Mouse (Mus musculus) intestine, postnatal 0 days (tissue): ENCODE measurements around the gene Aptx. TPM values are rescaled to one million over a fixed set of nuclear protein-coding genes. Genes with fewer than 3 reads are reported as not detected.

Experiments
- ATAC-seq: fragments of 200-750 bp; cut with Nextera tagmentation; 2 replicates; pipeline ENCODE4 v1.8.0; 2017; ENCODE audit warnings: mild to moderate bottlenecking, moderate TSS enrichment, moderate library complexity
- H3K27ac ChIP-seq: fragments of 300-500 bp; sonication (generic); 2 replicates; pipeline ENCODE4 v1.5.1; 2014; ENCODE audit warnings: mild to moderate bottlenecking, low read depth, low read length, moderate library complexity
- H3K27me3 ChIP-seq: fragments of 300-500 bp; sonication (generic); replicated peaks from 2 replicates; pipeline ENCODE4 v1.6.1; 2014; ENCODE audit warnings: low read length, mixed read lengths; ENCODE audit not compliant: control insufficient read depth, insufficient read depth
- H3K36me3 ChIP-seq: fragments of 300-500 bp; sonication (generic); 2 replicates; pipeline ENCODE4 v1.6.1; 2014; ENCODE audit warnings: mild to moderate bottlenecking, moderate library complexity; ENCODE audit not compliant: control insufficient read depth, insufficient read depth
- H3K4me1 ChIP-seq: fragments of 300-500 bp; sonication (generic); replicated peaks from 2 replicates; pipeline ENCODE4 v1.6.1; 2014; ENCODE audit warnings: antibody characterized with exemption, low read length, mixed read lengths; ENCODE audit not compliant: control insufficient read depth, insufficient read depth
- H3K4me2 ChIP-seq: fragments of 300-500 bp; sonication (generic); replicated peaks from 2 replicates; pipeline ENCODE4 v1.6.1; 2014; ENCODE audit warnings: low read depth, mild to moderate bottlenecking, moderate library complexity
- H3K4me3 ChIP-seq: fragments of 300-500 bp; sonication (generic); 2 replicates; pipeline ENCODE4 v1.5.1; 2014; ENCODE audit warnings: low read depth, low read length
- H3K9ac ChIP-seq: fragments of 300-500 bp; sonication (generic); 2 replicates; pipeline ENCODE4 v1.6.1; 2014; ENCODE audit warnings: mild to moderate bottlenecking, low read depth, low read length
- H3K9me3 ChIP-seq: fragments of 300-500 bp; sonication (generic); 2 replicates; pipeline ENCODE4 v1.6.1; 2016; ENCODE audit warnings: mixed run types; ENCODE audit not compliant: control insufficient read depth
- CTCF ChIP-seq: sonication (generic); IDR thresholded peaks from 2 replicates; pipeline ENCODE4 v1.5.1; 2016; ENCODE audit warnings: low read depth, mild to moderate bottlenecking, control low read depth, antibody characterized with exemption, moderate library complexity
- WGBS: fragments of 180-500 bp; shearing (Covaris S2); extraction: QIAGEN DNeasy Blood & Tissue Kit; methylation state at CpG from one replicate; pipeline ENCODE4 v1.1.7; 2014; 5-methylcytosine and 5-hydroxymethylcytosine counted together
- polyA plus RNA-seq: library from polyadenylated mRNA; unstranded; fragments of >200 nt; fragmentation: Nextera tagmentation; extraction: Ambion mirVana; gene quantifications from 2 replicates; pipeline ENCODE4 v1.2.1, GENCODE M21; 2015

The Aptx gene
- polyA plus RNA-seq, 1 experiment from 2014 or later: 18.7 TPM

GRCm38 (mm10) chr4:40680250-40680860 lies 22.6 kb downstream of the Aptx start:
- no peaks in the 10 kb centered on the region for H3K27me3 ChIP-seq
- no peaks in the 10 kb centered on the region for H3K36me3 ChIP-seq
- peak; percentile 89 for TF ChIP-seq CTCF
- ATAC-seq: no peak
- 53% methylated on average over 5 of the region's 5 CpGs for WGBS
- H3K27ac ChIP-seq: no peak overlapping the region
- no peak overlapping the region for H3K9ac ChIP-seq
- H3K4me3 ChIP-seq: no peak overlapping the region
- H3K4me1 ChIP-seq: no peaks in the 10 kb centered on the region
- H3K4me2 ChIP-seq: no peak overlapping the region
- no peaks in the 10 kb centered on the region for H3K9me3 ChIP-seq

DNA sequence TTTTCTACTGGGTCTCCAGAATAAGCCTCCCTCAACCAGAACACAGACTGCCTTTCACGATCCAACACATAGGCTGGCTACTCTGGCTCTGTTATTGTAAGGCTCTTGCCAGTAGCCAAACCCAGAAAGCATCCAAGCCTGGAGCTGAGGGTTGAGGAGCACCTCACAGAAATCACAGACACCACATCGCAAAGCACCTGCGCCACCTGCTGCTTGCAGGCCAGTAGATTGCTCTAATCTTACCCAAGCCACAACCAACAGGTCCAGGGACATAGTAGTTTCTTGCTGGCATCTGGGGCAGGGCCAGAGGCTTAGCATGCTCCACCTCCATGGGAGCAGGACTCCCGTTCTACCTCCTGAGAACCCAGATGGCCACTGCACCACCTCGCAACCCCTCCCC lies 25.9 kb downstream of the Aptx start:
- no peak for ATAC-seq
- no peaks in the 10 kb centered on the region for H3K36me3 ChIP-seq
- no peak overlapping the region for H3K4me3 ChIP-seq
- no peak overlapping the region; the same call in 1 of the 2 replicates for H3K4me2 ChIP-seq
- H3K27me3 ChIP-seq: no peaks in the 10 kb centered on the region
- H3K4me1 ChIP-seq: no peaks in the 10 kb centered on the region
- no peaks in the 10 kb centered on the region for H3K9me3 ChIP-seq
- TF ChIP-seq CTCF: peak; percentile 72
- H3K27ac ChIP-seq: no peak overlapping the region
- 38% methylated on average over 5 of the region's 5 CpGs for WGBS
- H3K9ac ChIP-seq: no peak overlapping the region

DNA sequence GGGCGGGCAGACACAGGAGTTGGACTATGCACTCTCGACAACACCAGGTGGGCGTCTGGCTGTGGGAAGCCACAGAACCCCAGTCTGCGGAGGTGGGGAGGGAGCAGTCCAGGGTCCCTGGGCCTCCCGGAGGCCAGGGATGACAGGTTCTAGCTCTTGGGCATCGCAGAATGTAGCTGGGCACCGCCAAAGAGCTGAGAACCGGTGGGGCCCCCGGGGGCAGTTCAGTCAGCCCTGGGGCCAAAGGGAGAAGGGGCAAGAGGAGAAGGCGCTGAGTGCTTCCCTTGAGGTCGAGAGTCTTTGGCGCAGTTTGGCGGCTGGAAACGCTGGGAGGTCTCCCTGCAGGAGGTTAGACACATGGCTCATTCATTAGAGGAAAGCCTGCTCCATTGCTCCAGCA lies 26.7 kb downstream of the Aptx start:
- Histone ChIP-seq H3K9ac (no peak overlapping the region), H3K9me3 (no peaks in the 10 kb centered on the region), H3K27me3 (no peaks in the 10 kb centered on the region), H3K4me1 (no peaks in the 10 kb centered on the region), H3K4me3 (no peak overlapping the region), H3K27ac (no peak overlapping the region), H3K36me3 (no peaks in the 10 kb centered on the region), H3K4me2 (peak overlapping the region; percentile 43)
- no peak for TF ChIP-seq CTCF
- WGBS: 18% methylated on average over 14 of the region's 14 CpGs
- ATAC-seq: no peak

DNA sequence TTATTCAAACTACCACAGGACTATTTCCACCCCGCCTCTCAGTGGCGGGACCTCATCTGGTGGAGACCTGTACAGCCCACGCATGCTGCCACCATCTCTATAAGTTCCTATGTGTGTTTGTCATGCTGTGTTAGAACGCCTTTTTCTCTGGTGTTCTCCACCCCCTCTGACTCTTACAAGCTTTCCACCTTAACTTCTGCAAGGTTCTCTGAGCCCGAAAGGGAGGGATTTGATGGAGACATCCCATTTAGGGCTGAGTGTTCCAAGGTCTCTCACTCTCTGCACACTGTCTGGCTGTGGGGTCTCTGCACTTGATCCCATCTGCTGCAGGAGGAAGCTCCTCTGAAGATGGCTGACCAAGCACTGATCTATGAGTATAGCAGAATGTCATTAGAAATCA lies 29.5 kb downstream of the Aptx start:
- H3K36me3 ChIP-seq: no peaks in the 10 kb centered on the region
- WGBS: 92% methylated on average over 5 of the region's 5 CpGs
- H3K27me3 ChIP-seq: no peaks in the 10 kb centered on the region
- no peak overlapping the region for H3K27ac ChIP-seq
- no peak for ATAC-seq
- H3K9ac ChIP-seq: no peak overlapping the region
- no peak for TF ChIP-seq CTCF
- no peak overlapping the region for H3K4me3 ChIP-seq
- no peak overlapping the region for H3K4me2 ChIP-seq
- H3K9me3 ChIP-seq: no peaks in the 10 kb centered on the region
- H3K4me1 ChIP-seq: no peaks in the 10 kb centered on the region

- Histone ChIP-seq H3K4me3 (no peak overlapping the region), H3K27me3 (no peaks in the 10 kb centered on the region), H3K4me2 (no peak overlapping the region), H3K36me3 (no peaks in the 10 kb centered on the region), H3K27ac (no peak overlapping the region), H3K4me1 (no peaks in the 10 kb centered on the region), H3K9me3 (no peaks in the 10 kb centered on the region), H3K9ac (no peak overlapping the region)
- ATAC-seq: no peak
- no peak for TF ChIP-seq CTCF
- WGBS: 75% methylated on average over 9 of the region's 9 CpGs
These were observed 36.6 kb downstream of the Aptx start for GRCm38 (mm10) chr4:40666237-40667012.

GRCm38 (mm10) chr4:40651055-40651454 lies 51.9 kb downstream of the Aptx start:
- Histone ChIP-seq H3K4me2 (no peak overlapping the region), H3K4me3 (no peak overlapping the region), H3K27me3 (no peaks in the 10 kb centered on the region), H3K36me3 (no peaks in the 10 kb centered on the region), H3K27ac (no peak overlapping the region), H3K4me1 (no peaks in the 10 kb centered on the region), H3K9ac (no peak overlapping the region), H3K9me3 (no peaks in the 10 kb centered on the region)
- no peak for TF ChIP-seq CTCF
- WGBS: 87% methylated on average over 2 of the region's 2 CpGs
- no peak for ATAC-seq
